Mouse (Mus musculus): Measurements from ENCODE around the gene Slc25a54.

Gene Slc25a54

DNA sequence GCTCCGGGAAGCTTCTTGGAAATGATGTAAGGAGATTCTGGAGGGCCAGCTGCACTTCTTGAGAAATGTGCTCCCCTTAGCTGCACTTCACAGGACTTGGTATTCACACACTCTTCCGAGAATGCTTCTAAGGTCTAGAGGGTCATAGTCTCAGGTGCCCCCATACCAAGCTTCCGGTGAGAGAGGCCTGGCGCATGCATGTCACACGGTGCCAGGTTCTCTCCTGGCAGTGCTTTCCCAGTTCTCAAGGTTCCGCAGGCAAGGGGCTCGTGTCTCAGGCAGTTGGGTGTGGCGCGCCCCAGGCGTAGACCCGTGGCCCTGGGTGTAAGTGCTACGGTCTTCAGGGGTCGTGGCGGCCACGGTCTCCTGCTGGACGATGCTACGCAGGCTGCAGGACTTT is at the start of gene Slc25a54:
Slc25a54 (plus strand) TSS at position 301 of the 400 bp plus-strand sequence.
- DNase-seq (ENCODE audit: low spot score): no peak

DNA sequence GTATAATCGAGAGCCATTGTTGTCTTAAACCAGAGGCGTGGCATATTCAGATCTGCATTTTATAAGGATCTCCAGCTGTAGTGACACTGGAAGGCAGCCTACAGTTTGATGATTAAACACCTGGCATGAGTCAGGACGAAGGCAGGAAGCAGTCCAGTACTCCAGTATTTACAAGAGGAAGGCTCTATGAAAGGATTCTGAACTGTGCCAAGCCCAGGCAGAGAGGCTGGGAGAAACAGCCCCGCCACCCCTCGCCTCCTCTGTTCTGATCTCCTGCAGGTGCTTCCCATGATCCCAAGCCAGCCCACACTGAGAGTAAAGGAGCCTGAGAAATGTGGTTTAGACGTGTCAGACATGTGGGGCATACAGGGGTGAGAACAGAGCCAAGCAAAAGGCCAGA is 49.5 kb upstream of the Slc25a54 start:
- DNase-seq (ENCODE audit: low spot score): no peak

DNA sequence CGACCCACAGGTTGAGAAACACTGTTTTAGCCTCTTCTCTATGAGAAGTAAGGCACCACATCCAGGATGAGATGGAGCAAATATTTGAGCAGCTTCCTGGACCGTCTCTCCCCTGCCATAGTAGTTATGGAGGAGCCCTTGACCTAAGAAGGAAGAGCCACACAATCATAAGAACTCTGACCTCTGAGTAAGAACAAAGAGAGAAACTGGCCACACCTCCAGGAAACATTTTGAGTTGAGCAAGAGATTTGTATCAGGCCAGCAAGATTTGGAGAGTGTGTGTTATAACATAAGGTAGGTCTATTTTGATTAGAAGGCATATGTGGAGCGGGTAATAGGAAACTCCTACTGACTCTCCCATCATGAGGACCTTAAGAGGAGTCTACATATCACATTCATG is 48.6 kb upstream of the Slc25a54 start:
- peak; percentile 57 for DNase-seq (ENCODE audit: low spot score)

DNA sequence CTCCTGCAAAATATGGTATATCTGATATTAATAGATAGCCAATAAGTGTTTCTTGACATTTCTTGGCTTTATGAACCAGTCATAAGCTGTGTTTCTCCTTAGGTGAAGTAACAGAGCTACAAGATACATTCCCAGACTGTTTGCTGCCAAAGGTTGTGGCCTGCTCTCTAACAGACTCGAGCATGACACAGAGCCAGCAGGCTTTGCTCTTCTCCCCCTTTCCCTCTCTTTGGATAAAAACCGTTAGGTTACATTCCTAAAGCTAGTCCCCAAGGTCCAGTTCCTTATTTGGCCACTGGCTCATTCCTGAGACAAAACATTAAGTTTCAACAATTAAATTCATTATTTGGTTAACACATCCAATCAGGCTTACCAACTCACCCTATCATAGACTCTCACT is 48.0 kb upstream of the Slc25a54 start:
- DNase-seq (ENCODE audit: low spot score): no peak

DNA sequence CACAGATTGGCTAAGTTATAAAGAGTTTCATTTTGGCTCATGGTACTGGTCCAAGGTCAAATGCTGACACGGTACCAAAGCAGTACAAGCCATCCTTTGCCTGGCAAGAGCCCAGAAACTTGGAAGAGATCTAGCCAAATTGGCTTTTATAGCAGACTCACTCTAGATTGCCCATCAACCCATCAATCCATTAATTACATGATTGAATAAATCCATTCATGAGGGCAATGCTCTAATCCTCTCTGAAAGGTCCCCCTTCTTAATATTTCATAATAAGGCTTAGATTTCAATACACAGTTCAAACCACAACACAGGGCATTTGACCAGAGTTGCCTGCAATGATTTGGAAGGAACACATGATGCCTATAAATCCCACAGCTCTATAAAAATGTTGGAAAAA is 45.9 kb upstream of the Slc25a54 start:
- no peak for DNase-seq (ENCODE audit: low spot score)

DNA sequence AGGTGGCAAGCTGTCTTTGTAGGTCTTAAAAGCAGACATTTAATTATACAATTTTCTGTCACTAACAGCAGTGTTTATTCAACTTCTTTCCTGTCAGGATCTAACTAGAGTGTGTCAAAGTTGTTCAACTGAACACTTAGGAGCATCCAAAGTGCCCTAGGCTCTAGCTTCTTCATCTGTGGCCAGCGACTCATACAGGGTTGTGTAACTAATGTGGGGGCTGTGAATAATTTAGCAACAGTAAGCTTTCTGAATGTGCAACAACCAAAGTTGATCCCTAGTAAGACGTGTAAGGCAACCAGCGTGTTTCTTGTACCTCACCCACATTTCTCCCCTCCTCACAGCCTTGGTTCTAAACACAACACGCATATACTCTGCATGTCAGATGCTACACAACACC is 39.4 kb upstream of the Slc25a54 start:
- DNase-seq (ENCODE audit: low spot score): no peak

DNA sequence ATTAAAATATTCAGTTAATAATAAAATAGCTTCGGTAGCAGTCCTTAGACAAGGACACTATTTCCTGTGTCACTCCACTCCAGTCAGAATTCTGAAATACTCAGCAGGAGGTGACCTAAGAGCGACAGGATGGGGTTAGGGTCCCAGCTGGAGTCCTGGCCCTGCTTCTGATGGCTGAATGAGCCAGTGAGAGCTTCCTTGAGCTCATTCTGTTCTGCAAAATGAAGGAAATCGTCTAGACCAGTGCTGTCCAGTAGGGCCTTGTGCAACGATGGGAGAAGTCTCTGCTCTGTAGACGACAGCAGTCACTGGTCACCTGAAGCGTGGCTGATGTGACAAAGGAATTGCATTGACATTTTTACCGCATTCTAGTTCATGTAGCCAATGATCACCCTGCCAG is 36.9 kb upstream of the Slc25a54 start:
- no peak for DNase-seq (ENCODE audit: low spot score)

DNA sequence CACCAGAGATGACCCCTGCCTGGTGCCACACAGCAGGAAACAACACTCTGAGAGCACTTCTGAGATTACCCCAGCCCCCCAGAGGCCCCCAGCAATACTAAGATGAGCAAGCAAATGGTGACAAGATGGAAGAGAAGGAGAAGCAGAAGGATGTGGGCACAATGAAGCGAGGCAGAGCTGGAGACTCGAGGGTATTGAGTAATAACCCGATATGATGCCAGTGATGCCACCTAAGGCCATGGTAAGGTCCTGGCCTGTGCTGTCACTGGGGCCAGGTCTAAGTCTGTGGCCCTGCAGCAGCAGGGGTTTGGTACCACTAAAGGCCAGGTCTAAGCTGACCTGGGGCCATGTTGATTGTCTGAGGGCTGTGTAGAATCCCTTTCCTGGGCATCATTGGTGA is 33.8 kb upstream of the Slc25a54 start:
- DNase-seq (ENCODE audit: low spot score): no peak

DNA sequence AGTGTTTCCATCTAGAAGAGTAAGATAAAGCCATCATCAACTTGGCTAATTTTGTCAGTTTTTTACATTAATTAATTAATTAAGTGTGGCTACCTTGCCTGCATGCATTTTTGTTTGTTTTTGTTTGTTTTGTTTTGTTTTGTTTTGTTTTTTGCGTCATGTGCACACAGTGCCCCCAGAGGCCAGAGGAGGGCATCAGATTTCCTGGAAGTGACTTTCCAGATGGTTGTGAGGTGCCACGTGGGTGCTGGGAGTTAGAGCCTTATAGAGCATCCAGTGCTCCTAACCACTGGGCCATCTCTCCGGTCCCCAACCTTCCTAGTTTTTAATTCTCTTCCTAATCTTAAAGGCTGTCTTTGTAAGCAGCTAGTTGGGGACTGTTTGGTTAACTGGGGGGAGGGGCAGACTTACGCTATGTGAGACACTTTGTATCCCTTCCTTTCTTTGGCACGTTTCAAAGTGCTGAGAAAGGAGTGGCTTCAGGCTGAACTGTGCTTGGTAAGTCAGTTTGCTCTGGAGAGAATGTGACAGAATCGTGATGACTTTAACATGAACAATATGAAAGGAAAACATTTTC is 32.5 kb upstream of the Slc25a54 start:
- no peak for DNase-seq (ENCODE audit: low spot score)

DNA sequence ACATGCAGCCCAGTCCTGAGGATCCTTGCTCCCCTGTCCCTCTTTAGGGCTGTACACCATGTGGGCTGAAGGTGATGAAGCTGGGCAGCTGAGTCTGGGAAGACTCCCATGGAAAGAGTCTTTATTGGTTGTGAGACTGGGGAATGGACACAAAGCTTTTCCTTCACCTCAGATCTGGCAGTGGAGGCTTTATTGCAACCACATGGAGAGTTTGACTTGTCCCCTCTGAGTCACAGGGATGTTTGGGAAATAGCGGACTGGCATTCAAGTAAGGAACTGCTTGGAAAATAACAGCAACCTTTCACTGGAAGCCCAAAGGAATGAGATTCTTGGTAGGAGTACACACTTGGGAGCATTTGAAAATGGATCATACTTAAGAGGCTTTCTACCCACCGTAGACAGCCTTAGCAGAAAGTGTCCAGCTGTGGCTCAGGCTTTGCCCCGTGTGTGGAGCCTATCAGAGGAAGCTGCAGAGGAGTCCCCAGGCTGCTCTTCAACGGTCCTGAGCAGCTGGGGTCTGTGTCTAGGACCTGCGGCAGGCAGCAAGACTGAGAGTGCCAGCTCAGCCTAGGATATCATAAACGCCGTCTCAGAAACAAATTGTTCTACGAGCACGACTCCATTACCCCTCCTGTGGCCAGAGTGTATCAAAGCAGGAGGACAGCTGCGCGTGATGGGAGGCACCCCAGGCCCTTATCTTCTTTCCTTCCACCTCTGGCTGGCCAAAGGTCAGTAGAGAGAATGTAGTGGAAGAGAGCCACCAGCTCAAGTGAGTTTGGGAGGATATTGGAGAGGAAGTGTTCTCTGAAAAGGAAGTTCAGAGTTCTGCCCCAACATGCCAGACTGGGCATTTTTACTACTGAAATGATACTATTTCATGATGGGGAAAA is 29.0 kb upstream of the Slc25a54 start:
- peak; percentile 80 for DNase-seq (ENCODE audit: low spot score)

DNA sequence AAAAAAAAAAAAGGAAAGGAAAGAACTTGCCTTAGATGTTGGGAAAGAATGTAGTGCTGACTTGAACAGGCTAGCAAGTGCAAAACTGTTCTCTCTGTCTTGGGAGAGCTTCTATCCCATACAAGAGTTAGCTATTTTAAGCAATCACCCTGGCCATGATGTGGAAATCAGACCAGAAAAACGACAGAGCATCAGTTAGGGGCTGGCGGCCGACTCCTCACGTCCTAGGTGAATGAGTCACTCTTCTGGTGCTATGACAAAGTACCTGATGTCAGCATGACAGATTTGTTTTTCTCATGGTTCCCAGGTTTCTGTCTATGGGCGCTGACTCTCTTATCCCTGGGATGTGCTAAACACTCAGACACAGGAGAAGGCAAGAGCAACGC is 28.3 kb upstream of the Slc25a54 start:
- DNase-seq (ENCODE audit: low spot score): no peak

DNA sequence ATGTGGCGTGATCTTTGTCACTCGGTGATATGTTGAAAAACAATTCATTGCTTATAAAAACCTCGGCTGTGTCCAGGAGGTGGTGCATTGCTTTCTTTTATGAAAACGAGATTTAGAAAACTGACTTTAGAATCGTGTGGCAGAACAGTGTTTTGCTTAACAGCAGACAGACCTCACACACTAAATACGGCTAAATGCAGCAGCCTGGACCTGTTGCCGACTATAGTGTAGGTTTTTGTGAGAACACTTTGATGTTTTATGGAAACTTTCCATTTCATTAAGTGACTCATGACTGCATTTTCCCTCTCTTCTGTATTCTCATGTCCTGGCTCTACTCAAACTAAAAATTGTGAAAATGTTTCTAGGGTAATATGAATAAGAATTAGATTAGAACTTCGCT is 20.4 kb upstream of the Slc25a54 start:
- DNase-seq (ENCODE audit: low spot score): no peak

DNA sequence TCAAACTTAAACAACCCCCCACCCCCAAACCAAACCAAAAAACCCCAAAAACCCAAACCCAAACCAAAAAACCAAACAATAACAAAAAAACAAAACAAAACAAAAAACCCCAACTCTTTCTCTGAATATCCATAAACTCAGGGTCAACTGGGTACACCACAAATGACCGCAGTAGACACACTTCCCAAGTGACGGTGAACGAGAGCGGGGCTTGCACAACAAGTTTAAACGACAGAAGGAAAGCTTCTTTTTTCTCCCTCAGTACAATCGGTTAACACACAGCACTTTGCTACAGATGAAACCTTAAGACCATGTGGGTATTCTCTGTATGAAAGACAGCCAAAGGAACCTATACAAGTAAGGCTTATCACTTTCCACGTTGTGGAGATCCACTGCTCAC is 17.9 kb upstream of the Slc25a54 start:
- no peak for DNase-seq (ENCODE audit: low spot score)

DNA sequence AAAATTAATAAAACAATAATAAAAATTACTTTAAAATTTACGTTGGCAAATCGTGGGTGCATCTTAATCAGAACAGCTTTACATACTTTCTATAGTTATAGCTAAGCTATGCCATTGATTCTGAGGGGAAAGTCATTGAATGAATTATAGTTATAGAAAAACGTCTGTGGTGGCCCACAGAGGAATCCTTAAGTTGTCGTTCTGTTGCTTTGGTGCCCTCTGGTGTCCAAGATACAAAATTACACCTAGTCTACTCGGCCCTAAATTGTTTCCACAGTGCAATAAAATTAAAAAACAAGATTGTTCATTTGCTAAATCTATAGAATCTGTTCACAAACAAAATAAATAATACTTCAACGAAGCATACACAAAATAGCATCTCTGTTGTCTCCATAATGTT is 17.3 kb upstream of the Slc25a54 start:
- no peak for DNase-seq (ENCODE audit: low spot score)

DNA sequence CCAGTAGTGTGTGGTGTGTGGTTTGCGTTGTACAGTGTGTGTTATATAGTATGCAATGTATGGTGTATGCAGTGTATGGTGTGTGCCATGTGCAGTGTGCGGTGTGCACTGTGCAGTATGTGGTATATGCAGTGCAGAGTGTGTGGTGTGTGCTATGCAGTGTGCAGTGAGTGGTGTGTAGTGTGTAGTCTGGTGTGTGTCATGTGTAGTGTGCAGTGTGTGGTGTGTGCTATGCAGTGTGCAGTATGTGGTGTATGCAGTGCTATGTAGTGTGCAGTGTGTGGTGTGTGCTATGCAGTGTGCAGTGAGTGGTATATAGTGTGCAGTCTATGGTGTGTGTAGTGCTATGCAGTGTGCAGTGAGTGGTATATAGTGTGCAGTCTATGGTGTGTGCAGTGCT is 4.1 kb downstream of the Slc25a54 start:
- DNase-seq (ENCODE audit: low spot score): no peak

DNA sequence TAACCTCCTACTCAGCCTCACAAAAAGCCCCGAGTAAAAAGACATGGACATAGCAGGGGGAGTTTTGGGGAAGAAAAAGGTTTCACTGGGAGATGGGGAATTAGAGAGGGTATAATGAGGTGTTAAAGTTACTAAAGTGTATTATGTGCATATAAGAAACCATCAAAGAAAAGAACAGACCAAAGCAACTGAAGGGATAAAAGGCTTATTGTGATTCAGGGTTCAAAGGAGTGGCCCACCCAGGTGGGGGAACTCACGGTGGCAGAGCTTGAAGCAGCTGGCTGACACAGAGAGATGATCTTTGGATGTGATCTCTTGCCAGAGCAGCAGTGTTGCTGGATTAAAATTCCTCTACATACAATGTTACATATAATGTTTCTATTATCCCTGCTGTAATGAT is 8.2 kb downstream of the Slc25a54 start:
- no peak for DNase-seq (ENCODE audit: low spot score)

DNA sequence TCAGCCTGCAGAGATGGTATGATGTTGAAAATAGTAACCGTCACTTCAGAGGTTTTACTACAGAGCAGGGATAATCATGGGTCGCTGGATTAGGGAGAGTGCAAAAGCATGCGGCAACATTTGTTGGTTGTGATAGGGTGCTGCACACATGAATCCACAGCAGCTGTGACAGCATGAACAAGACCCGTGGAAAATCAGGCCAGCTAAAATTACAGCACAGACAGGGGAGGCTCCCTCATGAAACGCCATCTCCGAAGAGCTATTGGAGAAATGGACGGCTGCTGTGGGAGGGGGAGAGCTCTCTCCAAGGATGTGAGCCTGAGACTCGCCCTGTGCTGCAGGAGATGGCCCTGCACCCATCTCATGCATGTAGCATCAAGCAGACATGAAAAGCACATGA is 24.4 kb downstream of the Slc25a54 start:
- no peak for DNase-seq (ENCODE audit: low spot score)

DNA sequence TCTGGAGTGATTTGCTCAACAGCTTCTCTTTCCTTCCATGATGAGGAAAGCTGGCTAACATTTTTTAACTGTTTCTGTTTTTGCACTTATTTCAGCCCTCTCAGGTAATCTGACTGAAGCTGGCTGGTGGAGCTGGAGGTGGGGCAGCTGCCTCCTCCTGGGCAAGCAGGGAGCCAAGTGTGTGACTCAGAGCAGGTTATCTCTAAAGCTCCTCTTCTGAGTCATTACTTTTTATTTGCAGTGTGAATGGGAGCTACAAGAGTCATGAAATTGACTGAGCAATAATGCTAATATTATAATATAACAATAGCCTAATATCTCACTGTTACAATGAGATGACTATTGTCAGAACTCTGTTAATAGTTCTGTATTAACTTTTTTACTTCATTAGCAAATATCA is 36.9 kb downstream of the Slc25a54 start:
- DNase-seq (ENCODE audit: low spot score): no peak

DNA sequence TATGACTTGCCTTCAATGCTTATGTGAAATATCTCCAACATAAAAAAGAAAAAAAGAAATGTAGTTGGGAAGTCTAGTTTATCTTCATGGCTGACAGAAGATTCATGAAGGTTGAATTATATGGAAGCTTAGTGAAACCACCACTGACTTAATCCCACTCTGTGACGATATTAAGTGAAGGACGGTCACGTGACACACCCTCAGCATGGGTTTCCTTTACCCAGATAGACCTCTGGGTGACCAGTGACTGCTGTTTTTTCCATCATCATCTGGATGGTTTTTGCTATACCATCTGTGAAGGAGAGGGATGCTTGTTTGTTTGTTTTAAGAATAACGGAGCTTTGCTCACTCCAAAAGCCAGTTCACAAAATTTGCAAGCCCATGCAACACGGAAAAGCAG is 39.3 kb downstream of the Slc25a54 start:
- DNase-seq (ENCODE audit: low spot score): no peak

DNA sequence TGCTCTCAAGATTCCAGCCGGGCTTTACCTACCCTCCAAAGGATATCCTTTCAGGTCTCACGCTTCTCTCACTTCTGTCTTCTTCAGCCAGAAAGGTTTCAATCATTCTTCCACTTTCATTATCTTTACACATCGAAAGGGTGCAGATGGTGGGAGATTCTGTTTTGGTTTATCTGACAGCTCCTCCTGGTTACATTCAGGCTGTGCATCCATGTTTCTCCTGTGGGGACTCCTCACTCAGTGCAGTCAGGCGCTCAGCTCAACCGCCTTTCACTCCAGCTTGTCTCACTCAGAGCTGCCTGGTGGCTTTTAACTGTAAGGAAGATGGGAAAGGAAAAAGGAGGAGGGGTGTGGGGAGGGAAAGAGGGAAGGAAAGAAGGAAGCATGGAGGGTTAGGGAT is 39.7 kb downstream of the Slc25a54 start:
- DNase-seq (ENCODE audit: low spot score): no peak

DNA sequence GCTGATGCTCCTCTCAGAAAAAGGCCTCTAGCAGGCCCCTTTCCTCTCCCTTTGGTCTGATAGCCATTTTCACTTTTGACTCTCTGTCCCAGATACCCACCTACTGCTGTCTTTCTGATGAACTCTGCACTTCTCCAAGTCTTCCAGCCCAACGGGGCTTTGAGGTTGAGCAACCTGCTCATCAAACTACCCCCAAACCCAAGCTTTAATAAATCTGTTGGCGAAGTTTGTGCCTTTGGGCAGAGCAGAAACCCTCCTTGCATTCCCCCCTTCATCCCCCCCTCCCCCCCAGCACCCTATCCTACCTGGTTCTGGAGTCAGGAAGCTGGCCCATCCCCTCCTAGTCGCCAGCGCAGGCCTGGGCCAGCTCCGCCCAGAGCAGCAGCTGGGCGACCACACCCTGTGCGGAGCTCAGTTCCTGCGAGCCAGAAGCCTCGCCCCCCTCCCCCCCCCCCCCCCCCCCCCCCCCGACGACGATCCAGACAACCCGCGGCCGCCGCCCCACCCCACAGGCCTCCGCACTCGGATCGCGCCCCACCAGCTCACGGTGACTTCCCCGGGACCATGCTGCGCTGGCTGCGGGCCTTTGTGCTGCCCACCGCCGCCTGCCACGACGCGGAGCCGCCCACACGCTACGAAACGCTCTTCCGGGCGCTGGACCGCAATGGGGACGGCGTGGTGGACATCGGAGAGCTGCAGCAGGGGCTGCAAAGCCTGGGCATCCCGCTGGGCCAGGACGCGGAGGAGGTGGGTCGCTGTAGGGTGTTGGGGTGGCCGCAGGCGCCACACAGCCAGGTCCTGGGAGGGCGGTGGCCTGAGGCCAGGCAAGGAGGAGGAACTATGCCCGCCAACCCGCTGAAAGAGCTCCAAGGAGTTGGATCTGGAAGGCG is 42.6 kb downstream of the Slc25a54 start, which contains the start of gene Slc25a24:
Slc25a24 (plus strand) TSS at position 509 of the 890 bp plus-strand sequence.
- peak; percentile 76 for DNase-seq (ENCODE audit: low spot score)

DNA sequence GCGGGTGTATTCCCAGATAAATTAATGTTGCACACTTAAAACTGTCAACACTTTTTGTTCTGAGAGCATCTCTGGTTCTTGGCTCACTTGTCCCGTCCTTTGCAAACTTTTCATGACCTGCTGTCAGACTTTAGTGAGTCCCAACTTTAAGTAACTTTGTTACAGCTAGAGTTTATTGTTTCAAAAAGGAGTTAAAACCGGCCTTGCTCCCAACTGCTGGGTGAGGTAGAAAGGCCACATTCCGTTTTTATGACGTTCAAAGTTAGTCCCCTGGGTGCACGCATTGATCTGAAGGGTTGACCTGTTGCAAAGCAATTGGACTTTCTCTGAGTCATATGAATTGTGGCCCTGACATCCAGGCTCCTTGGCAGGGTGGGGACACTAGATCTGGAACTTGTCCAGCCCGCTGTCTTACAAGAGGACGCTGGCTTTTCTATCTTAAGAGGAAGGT is 43.3 kb downstream of the Slc25a54 start:
- DNase-seq (ENCODE audit: low spot score): peak; percentile 30

DNA sequence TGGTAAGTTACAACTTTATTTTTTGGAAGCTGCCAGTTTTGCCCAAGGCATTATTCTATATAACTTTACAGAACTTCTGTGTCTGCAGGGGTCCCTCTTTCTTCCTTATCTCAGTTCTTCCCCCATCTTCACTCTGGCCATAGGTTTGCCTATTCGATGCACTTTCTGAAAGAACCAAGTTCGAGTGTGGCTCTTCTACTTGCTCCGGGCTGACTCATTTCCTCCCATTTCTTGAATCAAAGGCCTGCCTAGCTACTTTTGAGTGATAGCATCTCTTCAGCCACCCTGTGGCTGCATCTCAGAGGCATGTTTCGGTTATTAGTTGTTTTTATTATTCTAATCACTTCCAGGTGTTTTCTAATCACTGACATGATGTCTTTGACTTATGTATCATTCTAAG is 43.8 kb downstream of the Slc25a54 start:
- DNase-seq (ENCODE audit: low spot score): no peak
